Mouse (Mus musculus): ENCODE data around the gene Efcab3.
"Not testable (repeated sequence)": the region's sequence is repeated elsewhere in the genome, so short reads cannot be mapped to it uniquely, and the experiment has no call there.

The Efcab3 gene

GRCm38 (mm10) chr11:105063292-105063691 lies at the start of gene Efcab3:
TSS of gene Efcab3 (plus strand) at chr11:105063592.
- in situ Hi-C loops (cut with MboI, MseI), result no loop called here

DNA sequence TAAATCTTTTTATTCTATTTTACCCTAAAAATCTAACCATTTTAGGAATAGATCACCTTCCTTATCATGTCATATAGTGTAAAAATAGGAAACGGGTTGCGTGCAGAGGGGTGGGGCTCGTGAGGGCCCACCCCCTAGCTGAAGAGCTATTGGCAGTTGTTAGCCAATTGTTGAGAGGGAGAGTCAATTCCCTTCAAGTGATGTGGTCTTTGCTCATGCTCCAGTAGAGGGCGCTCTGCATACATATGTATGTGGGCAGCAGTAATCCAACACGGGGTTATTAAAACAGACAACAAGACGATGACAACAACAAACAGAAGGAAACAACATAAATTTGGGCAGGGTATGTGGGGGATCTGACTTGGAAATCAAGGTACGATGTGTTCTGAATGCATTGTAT lies 42.3 kb upstream of the Efcab3 start:
- in situ Hi-C loops (cut with MboI, MseI), result no loop called here

- in situ Hi-C loops (cut with MboI, MseI), result no loop called here
Observed at GRCm38 (mm10) chr11:105028744-105029348, 34.5 kb upstream of the Efcab3 start.

- in situ Hi-C loops (cut with MboI, MseI), result no loop called here
Observed at GRCm38 (mm10) chr11:105029525-105029924, 33.9 kb upstream of the Efcab3 start.

DNA sequence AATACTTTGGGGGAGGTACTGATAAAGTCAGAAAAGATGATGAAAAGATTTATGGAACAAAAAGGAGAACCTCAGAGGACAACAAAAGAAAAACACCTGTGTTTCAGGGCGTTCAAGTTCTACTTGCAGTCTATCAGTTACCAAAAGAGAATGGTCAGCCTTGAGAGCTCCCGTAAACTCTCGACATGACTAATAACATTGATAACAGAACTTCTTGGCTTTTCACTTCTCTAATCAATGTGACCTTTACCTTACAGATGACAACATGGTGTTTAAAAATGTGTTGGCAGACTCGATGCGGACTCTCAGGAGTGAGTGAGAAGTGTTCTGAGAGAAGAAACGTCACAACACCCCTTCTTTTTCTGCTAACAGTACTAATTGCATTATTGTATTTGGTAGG lies 33.2 kb upstream of the Efcab3 start:
- in situ Hi-C loops (cut with MboI, MseI), result no loop called here

DNA sequence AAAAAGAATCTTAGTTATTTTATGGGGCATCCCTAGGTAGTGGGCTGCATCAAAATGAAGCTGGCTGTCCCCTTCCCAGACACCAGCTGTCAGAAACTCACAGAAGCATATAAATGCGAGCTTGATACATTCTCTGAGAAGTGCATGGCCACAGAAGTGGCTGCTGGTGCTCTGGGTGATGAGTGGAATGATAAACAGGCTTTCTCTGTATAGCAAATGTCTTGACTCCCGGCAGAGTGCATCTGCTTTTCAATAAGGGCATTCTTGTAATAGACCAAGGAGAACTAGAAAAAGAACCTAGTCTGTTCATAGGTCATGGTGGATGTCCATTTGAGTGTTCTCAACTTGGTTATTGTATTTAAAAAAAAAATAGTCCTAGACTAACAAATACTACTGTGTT lies 32.3 kb upstream of the Efcab3 start:
- in situ Hi-C loops (cut with MboI, MseI), result no loop called here

- in situ Hi-C loops (cut with MboI, MseI), result no loop called here
Observed at GRCm38 (mm10) chr11:105035081-105035480, 28.3 kb upstream of the Efcab3 start.

- in situ Hi-C loops (cut with MboI, MseI), result not testable (repeated sequence)
Observed at GRCm38 (mm10) chr11:105112448-105112847, 49.1 kb downstream of the Efcab3 start.

DNA sequence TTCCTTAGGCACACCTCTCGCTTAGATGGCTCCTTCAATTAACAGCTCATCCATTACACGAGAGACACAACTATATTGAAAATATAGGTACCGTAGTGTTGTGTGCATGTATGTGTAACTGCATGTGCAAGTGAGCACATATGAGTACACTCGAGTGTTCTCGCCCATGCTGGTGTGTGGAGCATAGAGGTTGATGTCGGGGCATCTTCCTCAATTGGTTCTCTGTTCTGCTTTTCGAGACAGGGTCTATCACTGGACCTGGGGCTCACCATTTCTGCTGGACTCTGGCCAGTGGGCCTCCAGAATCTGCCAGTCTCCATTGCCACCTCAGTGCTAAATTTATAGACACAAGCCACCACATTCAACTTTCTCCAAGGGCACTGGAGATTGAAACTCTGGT lies 54.4 kb downstream of the Efcab3 start:
- in situ Hi-C loops (cut with MboI, MseI), result no loop called here

GRCm38 (mm10) chr11:105120551-105121061 lies 57.2 kb downstream of the Efcab3 start:
- in situ Hi-C loops (cut with MboI, MseI), result loop anchor here in 1 of 2 experiments (10.0 kb wide), 1 partner anchor 806 kb away; no protein-coding TSS in a partner anchor

DNA sequence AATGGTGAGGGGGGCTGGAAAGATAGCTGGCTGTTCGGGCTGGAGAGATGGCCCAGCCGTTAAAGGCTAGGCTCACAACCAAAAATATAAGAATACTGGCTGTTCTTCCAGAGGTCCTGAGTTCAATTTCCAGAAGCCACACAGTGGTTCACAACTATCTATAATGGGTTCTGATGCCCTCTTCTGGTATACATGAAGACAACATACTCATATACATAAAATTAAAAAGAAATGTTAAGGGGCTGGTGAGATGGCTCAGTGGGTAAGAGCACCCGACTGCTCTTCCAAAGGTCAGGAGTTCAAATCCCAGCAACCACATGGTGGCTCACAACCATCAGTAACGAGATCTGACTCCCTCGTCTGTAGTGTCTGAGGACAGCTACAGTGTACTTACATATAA lies 58.4 kb downstream of the Efcab3 start:
- in situ Hi-C loops (cut with MboI, MseI), result loop anchor here in 1 of 2 experiments (10.0 kb wide), 1 partner anchor 807 kb away; no protein-coding TSS in a partner anchor

- in situ Hi-C loops (cut with MboI, MseI), result loop anchor here in 1 of 2 experiments (10.0 kb wide), 1 partner anchor 809 kb away; no protein-coding TSS in a partner anchor
Observed at GRCm38 (mm10) chr11:105123986-105124385, 60.6 kb downstream of the Efcab3 start.

DNA sequence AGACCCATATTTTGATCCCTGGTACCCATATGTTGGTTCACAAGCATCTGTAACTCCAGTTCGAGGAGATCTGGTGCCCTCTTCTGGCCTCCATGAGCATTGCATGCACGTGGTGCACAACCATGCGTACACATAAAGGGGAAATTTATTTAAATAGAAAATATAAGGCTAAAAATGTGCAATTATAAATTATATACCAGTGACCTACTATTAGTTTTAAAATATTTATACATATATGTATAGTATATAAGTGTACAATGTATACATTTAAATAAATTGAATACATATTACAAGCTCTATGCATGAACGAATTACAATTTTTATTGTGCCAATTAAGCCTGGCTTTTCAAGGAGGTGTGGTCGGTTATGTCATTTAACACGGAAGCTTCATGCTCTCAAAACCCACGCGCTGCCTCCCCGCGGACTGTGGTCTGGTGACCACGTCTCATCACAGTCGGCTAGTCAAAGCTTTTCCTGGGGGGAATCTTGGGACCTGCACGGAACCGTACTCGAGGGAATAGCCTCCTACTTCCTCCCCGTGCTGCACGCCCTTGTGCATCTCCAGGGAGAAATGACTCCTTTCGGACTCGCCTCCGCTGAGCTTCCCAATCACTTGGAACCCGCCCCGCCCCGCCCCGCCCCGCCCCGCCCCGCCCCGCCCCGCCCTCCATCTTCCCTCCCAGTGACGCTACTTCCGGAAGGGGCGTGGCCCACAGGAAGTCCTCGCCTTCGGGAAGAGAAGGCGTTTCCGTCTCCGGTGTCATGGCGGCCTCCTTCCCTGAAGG lies 62.5 kb downstream of the Efcab3 start, which contains the start of gene Mettl2:
Gene Mettl2 (plus strand): TSS at position 691 of the 785 bp plus-strand sequence.
- in situ Hi-C loops (cut with MboI, MseI), result loop anchor here in 1 of 2 experiments (10.0 kb wide), 1 partner anchor 811 kb away; no protein-coding TSS in a partner anchor

DNA sequence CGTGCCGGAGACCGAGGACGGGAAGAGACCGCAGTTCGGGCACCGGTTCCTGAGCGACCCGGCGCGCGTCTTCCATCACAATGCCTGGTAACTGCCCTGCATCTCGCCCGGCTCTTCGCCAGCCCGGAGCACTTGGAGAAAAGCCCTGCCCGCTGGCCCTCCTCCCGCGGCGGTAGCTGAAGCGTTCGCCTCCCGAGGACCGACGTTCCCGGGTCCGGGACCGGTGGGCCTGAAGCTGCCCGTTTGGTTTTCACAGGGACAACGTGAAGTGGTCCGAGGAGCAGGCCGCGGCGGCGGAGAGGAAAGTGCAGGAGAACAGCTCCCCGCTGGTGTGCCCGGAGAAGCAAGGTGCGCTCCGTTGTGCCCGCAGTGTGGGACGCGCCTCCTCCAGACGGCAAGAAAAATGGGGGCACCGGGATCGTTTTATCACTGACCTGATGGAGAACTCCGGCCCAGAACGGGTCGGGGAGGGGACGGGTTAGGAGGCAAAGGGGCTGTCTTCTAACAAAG lies 63.2 kb downstream of the Efcab3 start:
- in situ Hi-C loops (cut with MboI, MseI), result loop anchor here in 1 of 2 experiments (10.0 kb wide), 1 partner anchor 812 kb away; no protein-coding TSS in a partner anchor

GRCm38 (mm10) chr11:105135692-105136091 lies 72.3 kb downstream of the Efcab3 start:
- in situ Hi-C loops (cut with MboI, MseI), result no loop called here

DNA sequence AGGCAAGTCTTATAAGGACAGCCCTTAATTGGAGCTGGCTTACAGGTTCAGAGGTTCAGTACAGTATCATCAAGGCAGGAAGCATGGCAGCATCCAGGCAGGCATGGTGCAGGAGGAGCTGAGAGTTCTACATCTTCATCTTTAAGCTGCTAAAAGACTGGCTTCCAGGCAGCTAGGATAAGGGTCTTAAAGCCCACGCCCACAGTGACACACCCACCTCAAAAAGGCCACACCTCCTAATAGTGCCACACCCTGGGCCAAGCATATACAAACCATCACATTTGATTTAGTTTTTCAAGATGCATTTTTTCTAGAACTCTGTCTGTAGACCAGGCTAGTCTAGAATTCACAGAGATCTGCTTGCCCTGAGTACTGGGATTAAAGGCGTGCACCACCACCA lies 73.9 kb downstream of the Efcab3 start:
- in situ Hi-C loops (cut with MboI, MseI), result not testable (repeated sequence)

DNA sequence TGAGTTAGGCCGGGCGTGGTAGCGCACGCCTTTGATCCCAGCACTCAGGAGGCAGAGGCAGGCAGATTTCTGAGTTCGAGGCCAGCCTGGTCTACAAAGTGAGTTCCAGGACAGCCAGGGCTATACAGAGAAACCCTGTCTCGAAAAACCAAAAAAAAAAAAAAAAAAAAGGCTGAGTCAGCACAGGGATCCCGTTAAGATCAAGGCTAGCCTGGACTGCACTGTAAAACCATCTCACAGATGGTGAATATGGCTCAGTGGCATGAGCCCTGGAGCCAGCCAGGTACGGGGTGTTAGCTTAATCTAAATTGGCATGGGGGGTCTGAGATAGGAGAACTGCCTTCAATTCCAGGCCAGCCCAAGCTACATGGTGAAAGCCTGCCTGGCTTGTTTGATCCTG lies 77.1 kb downstream of the Efcab3 start:
- in situ Hi-C loops (cut with MboI, MseI), result not testable (repeated sequence)

DNA sequence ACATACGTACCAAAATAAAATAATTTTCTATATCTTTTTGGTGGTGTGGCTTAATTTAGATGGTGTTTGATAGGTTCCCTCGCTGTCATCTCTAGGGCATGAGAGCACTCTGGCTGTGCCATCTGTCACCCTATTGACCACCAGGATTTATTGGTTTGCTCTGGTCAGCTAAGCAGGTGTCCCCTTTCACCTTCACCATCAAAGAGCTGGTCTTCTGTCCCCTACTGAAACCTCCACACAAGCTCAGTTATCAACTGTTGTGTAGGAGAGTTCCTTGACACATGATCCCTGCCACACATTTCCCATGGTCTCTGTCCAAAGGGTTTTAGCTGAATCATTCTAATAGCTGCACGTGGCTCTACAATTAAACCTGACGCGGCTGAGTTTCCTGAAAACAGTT lies 77.7 kb downstream of the Efcab3 start:
- in situ Hi-C loops (cut with MboI, MseI), result no loop called here

DNA sequence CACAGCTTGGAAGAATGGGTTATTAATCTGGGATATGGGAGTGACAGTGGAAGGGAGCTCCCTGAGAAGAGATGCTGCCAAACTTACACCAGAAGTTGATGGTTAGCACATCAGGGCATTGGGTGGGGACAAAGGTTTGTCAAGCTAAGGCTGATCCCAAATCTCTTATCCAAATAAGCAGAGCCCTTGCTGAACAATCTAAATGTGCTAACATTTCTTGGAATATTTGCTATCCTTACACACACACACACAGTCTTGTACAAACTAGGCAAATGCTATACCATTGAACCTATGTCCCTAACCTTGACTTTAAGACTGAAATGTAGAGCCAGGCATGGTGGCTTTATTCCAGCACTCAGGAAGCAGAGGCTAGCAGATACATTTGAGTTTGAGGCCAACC lies 80.2 kb downstream of the Efcab3 start:
- in situ Hi-C loops (cut with MboI, MseI), result no loop called here

GRCm38 (mm10) chr11:105144084-105144483 lies 80.7 kb downstream of the Efcab3 start:
- in situ Hi-C loops (cut with MboI, MseI), result no loop called here

DNA sequence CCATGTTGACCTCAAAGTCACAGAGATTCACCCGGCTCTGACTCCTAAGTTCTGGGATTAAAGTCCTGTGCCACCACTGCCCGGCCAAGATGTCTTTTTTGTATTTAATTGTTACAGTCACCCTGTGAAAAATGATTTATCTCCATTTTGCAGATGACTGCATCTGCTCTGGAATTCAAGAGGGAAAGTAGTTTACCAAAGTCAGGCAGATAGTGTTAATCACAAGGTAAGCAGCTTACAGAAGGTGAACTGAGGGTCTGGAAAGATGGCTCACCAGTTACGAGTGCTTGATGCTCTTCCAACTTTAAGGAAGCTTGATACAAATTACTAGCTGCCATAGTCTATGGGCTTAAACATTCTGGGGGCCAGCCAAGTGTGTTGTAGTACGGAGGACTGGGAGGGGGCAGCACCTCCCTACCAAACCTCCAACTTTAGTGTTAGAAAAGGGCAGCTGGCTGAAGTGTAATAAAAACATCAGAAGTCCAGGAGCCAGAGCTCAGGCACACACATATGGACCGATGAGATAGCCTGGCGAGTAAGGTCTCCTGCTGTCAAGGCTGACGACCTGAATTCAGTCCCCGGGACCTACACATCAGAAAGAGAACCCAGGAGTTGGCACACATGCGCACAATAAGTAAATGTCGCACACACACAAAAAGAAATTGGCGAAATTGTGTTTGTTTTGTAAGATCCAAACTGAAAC lies 81.3 kb downstream of the Efcab3 start:
- in situ Hi-C loops (cut with MboI, MseI), result no loop called here

DNA sequence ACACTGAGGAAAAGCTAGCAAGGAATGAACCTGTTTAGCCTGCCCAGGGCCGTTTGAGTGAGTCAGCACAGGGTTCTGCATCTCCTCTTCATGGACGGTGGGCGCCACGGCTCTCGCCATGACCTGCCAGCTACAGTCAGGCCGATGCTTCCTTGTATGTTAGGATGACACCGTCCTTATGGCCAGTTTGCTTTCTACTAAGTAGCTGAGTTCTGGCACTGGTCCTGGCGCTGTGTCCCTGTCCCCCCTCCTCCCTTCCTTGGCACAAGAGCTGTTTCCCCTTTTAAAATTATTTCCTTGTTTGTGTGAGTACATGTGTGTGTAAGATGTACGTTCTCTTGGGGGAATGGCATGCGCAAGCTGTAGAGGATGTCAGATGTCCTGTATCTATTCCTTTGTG lies 81.8 kb downstream of the Efcab3 start:
- in situ Hi-C loops (cut with MboI, MseI), result no loop called here

All from T-helper 17 cell (primary cell).